Mouse (Mus musculus): ENCODE data around the gene Dpm2.

Gene Dpm2

DNA sequence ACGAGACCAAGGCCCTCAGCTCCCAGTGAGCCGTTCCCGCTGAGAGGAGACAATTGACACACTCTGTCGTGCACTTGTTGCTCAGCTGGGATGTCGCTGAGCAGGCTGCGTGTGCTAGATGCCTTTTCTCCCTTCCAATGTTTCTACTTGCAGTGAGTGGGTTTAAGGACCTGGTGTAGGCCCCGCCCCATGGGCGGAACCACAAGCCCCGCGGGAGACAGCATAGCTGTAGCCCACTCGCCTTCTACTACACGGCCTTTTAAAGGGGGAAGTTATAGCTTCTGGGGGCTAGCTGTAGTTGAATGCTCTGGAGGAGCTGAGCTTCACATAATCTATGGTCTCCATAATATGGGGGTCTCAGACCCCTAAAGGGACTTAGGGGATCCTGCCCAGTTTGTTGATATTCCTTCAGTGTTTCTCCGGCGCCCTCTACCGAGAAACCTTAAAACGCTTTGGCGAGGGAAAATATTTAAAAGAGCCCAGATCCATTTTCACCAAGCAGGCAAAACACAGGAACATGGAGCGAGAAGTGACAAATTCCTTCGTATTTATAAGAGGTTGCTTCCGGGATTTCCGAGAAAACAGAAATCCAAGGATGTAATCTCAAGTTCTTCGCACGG is 40.1 kb downstream of the Dpm2 start:
- DNase-seq (ENCODE audit: low spot score in 2 of 2) = peak; percentile 57 to 64

- DNase-seq (ENCODE audit: low spot score in 2 of 2) = no peak
Measured at GRCm38 (mm10) chr2:32612274-32612673, 41.6 kb downstream of the Dpm2 start.

GRCm38 (mm10) chr2:32617109-32617508 is 46.5 kb downstream of the Dpm2 start:
- no peak for DNase-seq (ENCODE audit: low spot score in 2 of 2)

- no peak for DNase-seq (ENCODE audit: low spot score in 2 of 2)
Measured at GRCm38 (mm10) chr2:32617601-32618000, 46.9 kb downstream of the Dpm2 start.

- DNase-seq (ENCODE audit: low spot score in 2 of 2) = no peak
Measured at GRCm38 (mm10) chr2:32618051-32618450, 47.4 kb downstream of the Dpm2 start.

DNA sequence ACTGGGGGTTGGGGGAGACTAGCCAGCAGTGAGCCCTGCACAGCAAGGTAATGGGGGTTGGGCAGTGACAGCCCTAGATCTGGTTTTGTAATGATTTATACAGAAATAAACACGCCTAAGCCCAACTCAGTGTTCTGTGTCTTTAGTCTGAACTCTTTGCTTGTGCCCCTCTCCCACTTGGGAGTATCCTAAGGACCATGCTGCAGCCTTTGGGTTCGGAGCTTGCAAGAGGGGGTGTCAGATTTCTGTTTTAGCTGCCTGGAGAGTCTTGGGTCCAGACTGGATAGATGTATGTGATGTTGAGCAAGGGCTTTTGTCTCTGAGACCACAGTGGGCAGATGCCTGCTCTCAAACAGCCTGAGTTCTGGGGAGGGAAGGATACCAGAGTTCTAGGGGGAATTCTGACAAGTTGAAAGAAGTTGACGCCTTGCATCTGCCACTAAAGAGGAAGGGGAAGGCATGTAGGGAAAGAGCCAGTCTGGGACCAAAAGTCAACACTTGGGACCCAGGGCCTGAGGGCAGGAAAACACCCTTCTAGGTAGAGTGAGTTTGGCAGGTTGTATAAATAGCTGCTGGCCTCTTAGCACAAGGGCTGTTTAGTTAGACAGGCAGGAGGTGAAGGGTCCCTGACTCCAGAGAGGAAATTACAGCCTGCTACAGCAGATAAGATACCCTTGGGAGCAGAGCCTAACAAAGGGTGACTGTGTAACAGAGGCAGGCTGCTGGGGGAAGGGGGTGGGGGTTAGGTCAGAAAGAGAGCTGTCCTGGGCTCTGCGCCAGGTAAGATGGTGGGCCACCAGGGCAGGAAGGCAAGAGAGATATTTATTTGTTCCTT is 50.2 kb downstream of the Dpm2 start:
- DNase-seq (ENCODE audit: low spot score in 2 of 2) = no peak

DNA sequence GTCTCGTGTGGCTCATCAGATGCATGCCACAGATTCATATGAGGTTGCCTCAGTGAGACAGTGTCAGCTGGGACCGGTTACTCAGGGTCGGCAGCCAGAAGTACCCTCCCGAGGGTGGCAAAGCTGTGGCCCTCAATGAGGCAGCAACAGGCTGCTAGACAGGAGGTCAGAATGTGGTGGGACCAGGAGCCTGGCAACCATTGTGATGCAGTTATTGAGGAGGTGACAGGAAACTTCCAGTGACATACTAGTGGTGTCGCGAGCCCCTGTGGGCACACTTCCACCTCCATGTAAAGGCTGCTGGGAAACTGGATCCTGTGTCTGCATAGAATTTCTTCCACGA is 50.8 kb downstream of the Dpm2 start, which contains the start of gene Ak1:
Ak1 (plus strand) TSS at position 242 of the 343 bp plus-strand sequence.
- no peak for DNase-seq (ENCODE audit: low spot score in 2 of 2)

Data from right cerebral cortex, postnatal 10 days (tissue).